Mouse (Mus musculus) left cerebral cortex, adult 18-20 months (tissue): ENCODE data around the gene Gm10487. TPM values are rescaled to one million over a fixed set of nuclear protein-coding genes. Genes with fewer than 3 reads are reported as not detected.
"Not testable (repeated sequence)": the region's sequence is repeated elsewhere in the genome, so short reads cannot be mapped to it uniquely, and the experiment has no call there.

ENCODE experiments used
- DNase-seq, 2 experiments: peaks; one replicate each; pipeline ENCODE4 v3.0.0; 2021 to 2022; ENCODE audit warnings: low spot score in 2 of 2, mixed read lengths in 1 of 2
- long read RNA-seq, 2 experiments: library from polyadenylated mRNA; stranded (forward); transcript quantifications; one replicate each; pipeline ENCODE4 v2.0.0; 2021
- total RNA-seq, 2 experiments: library from RNA; stranded (reverse); gene quantifications; 2 replicates each; pipeline ENCODE4 v1.2.3; 2021

Gene Gm10487
- total RNA-seq: not detected
- long read RNA-seq, experiment 1: 0 reads
- long read RNA-seq, experiment 2: 0 reads

GRCm38 (mm10) chrX:30843369-30843768 is at the start of gene Gm10487:
TSS of gene Gm10487 (minus strand) at chrX:30843469.
- DNase-seq: not testable (repeated sequence)
